Comparison of ENCODE assay signal across 11 mouse cellular contexts in genomic region chr14:32073901-32074300, GRCm38 (mm10). TPM values are rescaled to one million over a fixed set of nuclear protein-coding genes. Genes with fewer than 3 reads are reported as not detected.
DNase-seq lines count a peak whose midpoint lies in the region; ATAC-seq and TF ChIP-seq lines count a peak whose summit lies in the region.
"Had no signal": no experiment of that assay in that cellular context is flagged by ENCODE, and none has a peak within 500 bp of the region (broad histone marks: within the 10 kb centered on the region; RNA-seq: fewer than 3 reads in every experiment).

No protein-coding gene starts in this region.

- no peak for ATAC-seq in heart, embryonic 15.5 days (replicated peaks; ENCODE audit: insufficient number of reproducible peaks, insufficient read depth, low FRiP score, low read depth)
- no peak for ATAC-seq in hindbrain, embryonic 12.5 days (ENCODE audit: low FRiP score)
- ATAC-seq: inflammation-experienced regulatory T-cells, adult 6 months had no signal

- TF ChIP-seq POLR2A in kidney, adult 2 months (IDR thresholded peaks at IDR 0.05; ENCODE audit: low read depth, low read length), result no peak

- peaks cover 18% of the 10 kb centered on the region for H3K4me1 ChIP-seq in heart, embryonic 15.5 days (replicated peaks)
- H3K4me1 ChIP-seq in kidney, adult 2 months (ENCODE audit: control insufficient read depth, insufficient read depth, low read length), result no peaks in the 10 kb centered on the region
- peaks cover 2% of the 10 kb centered on the region; the same call in 1 of the 2 replicates for H3K4me1 ChIP-seq in hindbrain, embryonic 12.5 days
- H3K4me1 ChIP-seq: embryonic facial prominence, embryonic 13.5 days had no signal

- 54% methylated on average over 7 of the region's 7 CpGs for WGBS in heart, embryonic 15.5 days
- WGBS in kidney, adult 2 months, result 28% methylated on average over 7 of the region's 7 CpGs
- WGBS in hindbrain, embryonic 12.5 days, result 54% methylated on average over 7 of the region's 7 CpGs

- H3K4me3 ChIP-seq in heart, embryonic 15.5 days, result no peak overlapping the region
- no peak overlapping the region for H3K4me3 ChIP-seq in kidney, adult 2 months (ENCODE audit: insufficient read depth, low read depth, low read length)
- no peak overlapping the region for H3K4me3 ChIP-seq in hindbrain, embryonic 12.5 days
- H3K4me3 ChIP-seq: embryonic facial prominence, embryonic 13.5 days; lung, embryonic 15.5 days had no signal

- H3K27ac ChIP-seq in heart, embryonic 15.5 days, result peak overlapping the region; percentile 74
- H3K27ac ChIP-seq in kidney, adult 2 months (ENCODE audit: insufficient read depth, low read depth, low read length), result no peak overlapping the region
- no peak overlapping the region for H3K27ac ChIP-seq in hindbrain, embryonic 12.5 days
- H3K27ac ChIP-seq: embryonic facial prominence, embryonic 13.5 days had no signal

- H3K9me3 ChIP-seq in heart, embryonic 15.5 days (replicated peaks), result no peaks in the 10 kb centered on the region
- no peaks in the 10 kb centered on the region for H3K9me3 ChIP-seq in hindbrain, embryonic 12.5 days (replicated peaks)
- H3K9me3 ChIP-seq: embryonic facial prominence, embryonic 13.5 days; lung, embryonic 15.5 days had no signal

- H3K36me3 ChIP-seq in heart, embryonic 15.5 days, result no peaks in the 10 kb centered on the region
- H3K36me3 ChIP-seq in kidney, adult 2 months (ENCODE audit: control insufficient read depth, insufficient read depth, low read length), result no peaks in the 10 kb centered on the region
- no peaks in the 10 kb centered on the region for H3K36me3 ChIP-seq in hindbrain, embryonic 12.5 days
- H3K36me3 ChIP-seq: embryonic facial prominence, embryonic 13.5 days; lung, embryonic 15.5 days had no signal

- DNase-seq in cerebellum, adult 11-12 months, result peak; percentile 50
- no peak for DNase-seq in cerebellum, postnatal 4 days (ENCODE audit: low spot score in 2 of 2)
- no peak for DNase-seq in heart, adult 18-20 months
- DNase-seq in adipocyte (ENCODE audit: low spot score), result peak; percentile 22
- peak; percentile 62 for DNase-seq in kidney, adult 2 months
- DNase-seq in ovary, postnatal 14 days (ENCODE audit: low spot score), result no peak

- no peak for TF ChIP-seq CTCF in kidney, adult 2 months (conservative IDR thresholded peaks at IDR 0.05; ENCODE audit: insufficient read depth, insufficient read length, low read depth, low read length)

- no peak overlapping the region for H3K4me2 ChIP-seq in heart, embryonic 15.5 days
- H3K4me2 ChIP-seq in hindbrain, embryonic 12.5 days (replicated peaks), result no peak overlapping the region
- H3K4me2 ChIP-seq: embryonic facial prominence, embryonic 13.5 days; lung, embryonic 15.5 days had no signal

- H3K9ac ChIP-seq in heart, embryonic 15.5 days, result no peak overlapping the region
- no peak overlapping the region for H3K9ac ChIP-seq in hindbrain, embryonic 12.5 days
- H3K9ac ChIP-seq: embryonic facial prominence, embryonic 13.5 days; lung, embryonic 15.5 days had no signal

- no peaks in the 10 kb centered on the region for H3K27me3 ChIP-seq in heart, embryonic 15.5 days
- no peaks in the 10 kb centered on the region for H3K27me3 ChIP-seq in kidney, adult 2 months (replicated peaks; ENCODE audit: control insufficient read depth, insufficient read depth, low read length)
- H3K27me3 ChIP-seq in hindbrain, embryonic 12.5 days, result no peaks in the 10 kb centered on the region
- H3K27me3 ChIP-seq: embryonic facial prominence, embryonic 13.5 days; lung, embryonic 15.5 days had no signal

RNA-seq across cellular contexts. Expression of gene Oxnad1, which starts 11.3 kb away (rescaled TPM):
- 34.3 and 38.4 TPM in 2 replicates for polyA plus RNA-seq in heart, embryonic 15.5 days (2015; fragmentation: Nextera tagmentation; extraction: Ambion mirVana)
- 10 to 100 TPM; 53.0 to 54.7 TPM for total RNA-seq in heart, adult 18-20 months (2021)
- polyA plus RNA-seq in kidney, adult 2 months (2012; rRNA removed), result 49.0 and 60.2 TPM in 2 replicates
- polyA plus RNA-seq in hindbrain, embryonic 12.5 days (2016; fragmentation: Nextera tagmentation; extraction: Ambion mirVana), result 14.5 and 20.4 TPM in 2 replicates

RNA-seq across cellular contexts. Expression of gene Dph3, which starts 11.6 kb away (rescaled TPM):
- 66.3 and 81.3 TPM in 2 replicates for polyA plus RNA-seq in heart, embryonic 15.5 days (2015; fragmentation: Nextera tagmentation; extraction: Ambion mirVana)
- total RNA-seq in heart, adult 18-20 months (2021), result 10 to 100 TPM; 89.0 to 90.5 TPM
- polyA plus RNA-seq in kidney, adult 2 months (2012; rRNA removed), result 31.2 and 43.1 TPM in 2 replicates
- 72.0 and 72.2 TPM in 2 replicates for polyA plus RNA-seq in hindbrain, embryonic 12.5 days (2016; fragmentation: Nextera tagmentation; extraction: Ambion mirVana)

RNA-seq across cellular contexts. Expression of gene Galnt15, which starts 45.1 kb away (rescaled TPM):
- 0.24 and 0.38 TPM in 2 replicates for polyA plus RNA-seq in heart, embryonic 15.5 days (2015; fragmentation: Nextera tagmentation; extraction: Ambion mirVana)
- total RNA-seq in heart, adult 18-20 months (2021), result 10 to 100 TPM; 13.5 to 14.5 TPM
- polyA plus RNA-seq in kidney, adult 2 months (2012; rRNA removed), result 2.6 and 2.9 TPM in 2 replicates
- 0.12 and 0.14 TPM in 2 replicates for polyA plus RNA-seq in hindbrain, embryonic 12.5 days (2016; fragmentation: Nextera tagmentation; extraction: Ambion mirVana)
- polyA plus RNA-seq: inflammation-experienced regulatory T-cells, adult 6 months had no signal

Comparison
In these comparisons a context has a peak if more than half of its experiments do, and no peak if none do; other contexts are left out.
1. DNase-seq: peak in cerebellum, adult 11-12 months (single experiment), adipocyte (single experiment) and kidney, adult 2 months (single experiment); none in cerebellum, postnatal 4 days (0 of 2), heart, adult 18-20 months (0 of 2) and ovary, postnatal 14 days (single experiment).